Mouse (Mus musculus) layer of hippocampus, postnatal 36 days (tissue): ENCODE measurements around the gene Erv3. TPM values are rescaled to one million over a fixed set of nuclear protein-coding genes. Genes with fewer than 3 reads are reported as not detected.

ENCODE experiments used
- DNase-seq, 2 experiments: peaks; one replicate each; pipeline ENCODE4 v3.0.0; 2022
- total RNA-seq, 2 experiments: library from RNA; stranded (reverse); gene quantifications; 2 replicates each; pipeline ENCODE4 v1.2.3; 2021

Erv3 gene
- under 1 TPM; 0.18 to 0.22 TPM for total RNA-seq

- DNase-seq, result no peak
Observed at GRCm38 (mm10) chr2:131859721-131860120, at the start of gene Erv3. TSS of gene Erv3 (minus strand) at chr2:131859747.

GRCm38 (mm10) chr2:131908906-131909305 is 49.4 kb upstream of the Erv3 start:
- DNase-seq, result no peak

- no peak for DNase-seq
Observed at GRCm38 (mm10) chr2:131908351-131908861, 48.9 kb upstream of the Erv3 start.

GRCm38 (mm10) chr2:131907311-131907710 is 47.8 kb upstream of the Erv3 start:
- DNase-seq, result no peak

GRCm38 (mm10) chr2:131906846-131907245 is 47.3 kb upstream of the Erv3 start:
- DNase-seq, result no peak

GRCm38 (mm10) chr2:131906266-131906665 is 46.7 kb upstream of the Erv3 start:
- DNase-seq, result no peak

- no peak for DNase-seq
Observed at GRCm38 (mm10) chr2:131905776-131906175, 46.2 kb upstream of the Erv3 start.

GRCm38 (mm10) chr2:131905025-131905424 is 45.5 kb upstream of the Erv3 start:
- DNase-seq, result no peak

GRCm38 (mm10) chr2:131902867-131903266 is 43.3 kb upstream of the Erv3 start:
- no peak for DNase-seq

GRCm38 (mm10) chr2:131902423-131902822 is 42.9 kb upstream of the Erv3 start:
- no peak for DNase-seq

GRCm38 (mm10) chr2:131897336-131898109 is 38.0 kb upstream of the Erv3 start:
- no peak for DNase-seq

- DNase-seq, result no peak
Observed at GRCm38 (mm10) chr2:131896011-131896410, 36.5 kb upstream of the Erv3 start.

- no peak for DNase-seq
Observed at GRCm38 (mm10) chr2:131895106-131895505, 35.6 kb upstream of the Erv3 start.

- no peak for DNase-seq
Observed at GRCm38 (mm10) chr2:131892534-131892933, 33.0 kb upstream of the Erv3 start.

- no peak for DNase-seq
Observed at GRCm38 (mm10) chr2:131888233-131888632, 28.7 kb upstream of the Erv3 start.

GRCm38 (mm10) chr2:131886503-131887160 is 27.1 kb upstream of the Erv3 start:
- DNase-seq, result no peak

- peak; percentile 42 to 45 for DNase-seq
Observed at GRCm38 (mm10) chr2:131883136-131883535, 23.6 kb upstream of the Erv3 start.

- DNase-seq, result no peak
Observed at GRCm38 (mm10) chr2:131881766-131882165, 22.2 kb upstream of the Erv3 start.

- DNase-seq, result no peak
Observed at GRCm38 (mm10) chr2:131876551-131877265, 17.2 kb upstream of the Erv3 start.

GRCm38 (mm10) chr2:131873376-131873775 is 13.8 kb upstream of the Erv3 start:
- no peak for DNase-seq

GRCm38 (mm10) chr2:131868983-131869382 is 9.4 kb upstream of the Erv3 start:
- DNase-seq, result no peak

- DNase-seq, result no peak
Observed at GRCm38 (mm10) chr2:131866676-131867075, 7.1 kb upstream of the Erv3 start.

GRCm38 (mm10) chr2:131864262-131864796 is 4.8 kb upstream of the Erv3 start:
- no peak for DNase-seq
